Mouse (Mus musculus) kidney, adult 8-10 months (tissue): ENCODE results near the gene Cdc37l1.
"Not testable (repeated sequence)": the region's sequence is repeated elsewhere in the genome, so short reads cannot be mapped to it uniquely, and the experiment has no call there.

Experiments
- DNase-seq, 2 experiments: peaks; one replicate each; pipeline ENCODE4 v3.0.0; 2022

Cdc37l1 gene

DNA sequence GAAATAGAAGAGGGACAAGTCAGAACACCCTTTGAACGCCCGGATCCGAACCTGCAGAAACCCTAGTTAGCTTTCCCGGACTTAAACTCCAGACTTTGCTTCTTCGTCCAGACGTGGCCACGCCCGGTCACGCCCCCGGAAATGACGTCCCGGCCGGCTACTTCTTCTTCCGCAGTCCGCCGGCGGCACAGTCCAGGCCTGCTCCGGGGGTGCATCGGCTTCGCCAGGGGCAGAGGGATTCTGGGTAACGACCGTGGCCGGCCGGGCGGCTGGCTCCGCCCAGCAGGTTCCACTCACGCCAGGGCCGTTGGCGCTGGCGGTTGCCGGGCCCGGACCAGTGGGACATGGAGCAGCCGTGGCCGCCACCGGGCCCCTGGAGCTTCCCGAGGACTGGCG is at the start of gene Cdc37l1:
TSS of gene Cdc37l1 (plus strand) at position 159 of the 396 bp plus-strand sequence.
- peak; percentile 98 to 99 for DNase-seq

DNA sequence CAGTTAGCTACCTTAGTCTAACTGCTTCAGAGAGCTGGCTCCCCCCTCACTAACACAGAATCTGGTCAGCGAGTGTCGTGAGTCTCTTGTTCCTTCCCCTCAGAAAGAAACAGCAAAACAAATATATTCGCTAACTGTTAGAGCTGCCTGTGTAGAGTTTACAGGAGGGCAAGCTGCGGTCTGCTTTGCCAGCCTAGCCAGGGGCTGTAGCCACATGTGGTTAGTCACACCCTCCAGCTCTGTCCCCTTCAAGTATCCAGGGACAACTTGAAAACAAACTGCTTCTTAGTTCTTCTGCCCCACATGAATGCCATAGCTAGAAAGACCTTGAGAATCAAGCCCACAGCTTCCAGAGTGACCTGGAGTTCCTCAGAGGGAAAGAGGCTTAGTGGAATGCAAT is 48.9 kb upstream of the Cdc37l1 start:
- DNase-seq, result no peak

DNA sequence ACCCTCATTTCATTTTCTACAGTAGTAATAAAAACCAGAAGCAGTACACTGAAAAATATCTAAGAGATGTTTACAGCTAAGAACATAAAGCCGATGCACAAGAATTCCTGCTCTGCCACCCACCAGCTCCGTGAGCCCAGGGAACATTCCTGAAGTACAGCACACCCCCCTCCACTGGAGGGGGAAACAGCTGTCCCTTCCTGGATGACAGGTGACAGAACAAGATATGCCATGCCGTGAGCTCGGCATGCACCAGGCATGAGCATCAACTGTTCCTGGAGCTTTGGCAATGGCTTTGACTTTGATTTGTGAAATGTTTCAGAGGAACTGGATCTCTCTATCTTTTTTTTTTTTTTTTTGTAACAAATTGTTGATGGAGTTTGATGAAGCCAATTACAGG is 43.4 kb upstream of the Cdc37l1 start:
- no peak for DNase-seq

GRCm38 (mm10) chr19:28947311-28947710 is 42.8 kb upstream of the Cdc37l1 start:
- DNase-seq, result no peak

DNA sequence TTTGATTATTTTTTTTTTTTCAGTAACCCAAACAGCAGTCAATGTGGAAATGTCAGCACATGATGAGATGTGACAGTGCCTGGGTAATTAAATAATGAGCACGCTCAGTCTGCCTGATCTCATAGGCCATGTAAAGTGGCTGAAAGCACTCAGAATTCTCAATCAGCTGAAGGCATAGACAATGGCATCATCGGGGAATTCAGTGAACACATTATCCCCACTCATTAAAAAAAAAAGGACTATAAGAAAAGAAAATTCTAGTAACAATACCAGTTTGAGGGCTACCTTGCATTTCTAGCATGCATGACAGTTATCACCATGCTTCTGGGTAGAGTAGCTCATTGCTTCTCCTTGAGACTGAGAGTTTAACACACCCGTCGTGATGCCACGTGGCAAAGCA is 38.9 kb upstream of the Cdc37l1 start:
- no peak for DNase-seq

DNA sequence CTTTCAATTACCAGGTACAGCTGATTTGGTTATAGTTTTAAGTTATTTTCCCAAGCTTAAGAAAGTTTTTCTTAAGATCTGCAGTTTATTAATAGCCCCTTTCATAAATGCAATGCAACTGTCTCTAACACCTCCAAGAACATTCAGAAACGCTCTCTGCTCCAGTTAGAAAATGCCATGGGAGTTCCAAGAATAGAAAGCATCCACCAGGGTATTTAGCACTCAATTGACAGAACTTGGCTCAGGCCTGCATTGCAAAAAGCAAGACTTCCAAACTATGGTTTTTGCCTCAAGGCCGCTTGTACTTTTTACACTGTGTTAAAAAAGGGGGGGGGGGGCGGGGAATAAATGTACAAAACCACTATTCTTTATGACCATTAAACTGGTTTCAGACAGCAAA is 27.0 kb upstream of the Cdc37l1 start:
- DNase-seq, result no peak

GRCm38 (mm10) chr19:28963513-28963841 is 26.7 kb upstream of the Cdc37l1 start:
- DNase-seq, result no peak

DNA sequence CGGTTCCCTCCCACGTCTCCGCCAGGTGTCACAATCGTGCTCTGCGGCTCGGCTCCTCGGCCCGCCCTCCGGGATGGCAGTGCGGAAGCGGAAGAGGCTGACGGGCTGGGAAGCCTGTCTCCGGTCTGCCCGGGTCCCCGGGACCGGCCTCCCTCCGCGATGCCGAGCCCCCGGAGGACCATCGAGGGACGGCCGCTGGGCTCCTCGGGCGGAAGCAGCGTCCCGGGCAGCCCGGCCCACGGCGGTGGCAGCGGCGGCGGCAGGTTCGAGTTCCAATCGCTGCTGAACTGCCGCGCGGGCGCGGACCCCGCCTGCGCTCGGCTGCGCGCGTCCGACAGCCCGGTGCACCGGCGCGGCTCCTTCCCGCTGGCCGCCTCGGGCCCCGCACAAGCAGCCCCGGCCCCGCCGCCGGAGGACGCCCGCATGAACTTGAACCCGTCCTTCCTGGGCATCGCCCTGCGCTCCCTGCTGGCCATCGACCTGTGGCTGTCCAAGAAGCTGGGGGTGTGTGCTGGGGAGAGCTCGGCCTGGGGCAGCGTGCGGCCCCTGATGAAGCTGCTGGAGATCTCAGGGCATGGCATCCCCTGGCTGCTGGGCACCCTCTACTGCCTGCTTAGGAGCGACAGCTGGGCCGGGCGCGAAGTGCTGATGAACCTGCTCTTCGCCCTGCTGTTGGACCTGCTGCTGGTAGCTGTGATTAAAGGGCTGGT is 26.2 kb upstream of the Cdc37l1 start, which contains the start of gene Plpp6:
TSS of gene Plpp6 (plus strand) at position 112 of the 710 bp plus-strand sequence.
- peak; percentile 86 to 90 for DNase-seq

- no peak for DNase-seq
Observed at GRCm38 (mm10) chr19:28964552-28964903, 25.6 kb upstream of the Cdc37l1 start.

- no peak for DNase-seq
Observed at GRCm38 (mm10) chr19:28967652-28968051, 22.5 kb upstream of the Cdc37l1 start, which contains the start of gene 4430402I18Rik. Gene 4430402I18Rik, minus strand, starts transcription at chr19:28967800.

DNA sequence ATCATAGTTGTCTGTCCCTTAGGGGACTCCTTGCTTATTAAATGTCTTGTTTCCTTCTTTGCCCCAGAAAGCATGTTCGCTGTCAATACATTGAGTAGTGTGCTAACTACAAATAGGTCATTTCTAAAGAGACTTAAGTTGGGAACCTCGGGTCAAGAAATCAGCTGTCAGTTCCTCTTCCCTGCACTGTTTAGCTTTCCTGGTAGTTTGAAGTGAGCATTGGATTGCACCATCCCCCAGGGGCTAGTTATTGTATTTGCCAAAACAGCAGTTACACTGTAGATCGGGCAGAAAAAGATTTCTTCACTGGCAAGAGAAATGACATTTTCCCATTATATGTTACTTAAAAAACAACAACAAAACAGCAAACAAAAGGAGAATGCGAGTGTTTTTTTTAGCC is 22.0 kb upstream of the Cdc37l1 start:
- DNase-seq, result no peak

DNA sequence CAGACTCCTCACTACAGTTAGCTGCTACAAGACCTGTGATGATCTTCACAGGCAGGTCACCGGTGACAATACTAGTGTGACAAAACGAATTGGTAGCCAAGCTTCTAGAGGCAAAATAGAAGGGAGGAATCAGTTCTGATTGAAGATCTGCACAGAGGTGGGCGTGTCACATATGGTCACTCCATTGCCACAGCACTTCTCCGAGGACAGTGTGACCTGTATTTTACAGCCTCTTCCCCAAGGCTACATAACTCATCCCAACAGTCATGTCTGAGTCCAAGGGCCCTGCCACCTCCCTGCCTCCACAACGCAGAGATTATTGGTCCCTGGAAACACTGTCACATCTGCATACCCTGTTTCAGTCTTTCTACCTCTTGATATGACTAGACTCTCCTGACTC is 20.9 kb upstream of the Cdc37l1 start:
- no peak for DNase-seq

GRCm38 (mm10) chr19:28970251-28970650 is 19.9 kb upstream of the Cdc37l1 start:
- no peak for DNase-seq

DNA sequence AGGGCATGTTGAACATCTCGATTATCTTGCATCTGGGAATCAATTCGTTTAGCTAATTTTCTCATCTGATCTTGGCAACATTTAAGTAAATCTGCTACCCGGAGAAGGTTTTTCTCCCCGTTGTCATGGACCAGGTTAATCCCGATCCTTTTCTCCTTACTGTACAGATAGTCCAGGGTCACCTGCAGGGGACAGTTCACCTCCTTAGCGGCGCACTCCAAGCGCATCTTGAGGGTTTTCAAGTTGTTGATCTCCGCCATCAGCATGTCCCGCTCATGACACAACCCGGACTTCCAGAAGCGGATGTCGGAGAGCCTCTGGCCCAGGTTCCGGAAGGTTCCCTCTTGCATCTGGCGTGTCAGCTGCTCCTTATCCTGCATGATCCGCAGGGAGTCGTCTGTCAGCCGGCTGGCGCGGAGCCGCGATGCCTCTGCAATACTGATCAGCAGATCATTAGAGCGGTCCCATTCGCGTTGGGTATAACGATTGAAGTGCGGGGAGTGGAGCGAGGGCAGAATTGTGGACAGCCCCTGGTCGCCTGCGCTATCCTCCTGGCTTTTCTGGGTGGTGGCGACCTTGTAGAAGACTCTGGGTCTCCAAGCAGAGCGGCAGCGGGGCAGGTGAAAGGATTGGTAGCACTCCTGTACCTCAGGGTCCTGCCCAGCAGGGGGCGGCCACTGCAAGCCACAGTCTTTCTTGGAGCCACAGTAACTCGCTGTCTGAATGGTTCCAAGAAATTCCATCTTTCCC is 15.1 kb upstream of the Cdc37l1 start:
- DNase-seq, result peak; percentile 75 to 91

DNA sequence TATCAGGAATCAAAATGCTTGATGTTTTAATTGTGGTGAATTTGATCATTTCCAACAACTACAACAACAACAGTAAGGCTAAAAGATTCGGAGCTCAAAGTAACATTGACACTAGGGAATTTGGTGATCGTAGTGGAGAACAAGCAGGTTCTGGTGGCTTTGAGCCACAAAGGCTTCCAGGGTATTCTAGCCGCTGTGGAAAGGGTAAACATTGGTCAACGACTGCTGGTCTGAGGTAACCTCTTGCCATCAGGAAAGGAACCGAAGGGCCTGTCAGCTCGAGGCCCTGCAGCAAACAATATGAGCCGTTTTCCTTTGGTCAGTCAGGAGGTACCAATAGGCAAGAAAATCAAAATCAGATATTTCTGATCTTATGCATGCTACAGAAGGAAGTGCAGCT is 7.5 kb upstream of the Cdc37l1 start:
- DNase-seq, result no peak

DNA sequence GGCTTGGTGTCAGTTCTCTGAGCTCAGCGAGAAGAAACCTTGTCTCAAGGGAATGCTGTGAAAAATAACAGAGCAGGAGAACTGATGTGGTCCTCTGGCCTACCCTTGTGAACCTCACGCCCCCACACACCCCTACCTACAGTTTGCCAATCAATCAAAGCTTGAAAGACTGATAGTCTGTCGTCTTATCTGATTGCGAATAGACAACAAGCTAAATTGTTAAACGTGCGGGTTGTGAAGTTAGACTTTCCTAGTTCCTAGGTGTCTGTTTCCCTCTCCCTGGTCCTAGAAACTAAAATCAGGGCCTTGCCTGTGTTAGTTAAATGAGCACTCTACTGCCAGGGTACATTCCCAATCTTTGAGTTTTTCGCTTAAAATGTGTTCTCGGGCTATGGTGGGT is 637 bp upstream of the Cdc37l1 start:
- DNase-seq, result no peak

GRCm38 (mm10) chr19:28990590-28991221 is 554 bp downstream of the Cdc37l1 start:
- peak in 1 of 2 experiments; percentile 45 for DNase-seq

DNA sequence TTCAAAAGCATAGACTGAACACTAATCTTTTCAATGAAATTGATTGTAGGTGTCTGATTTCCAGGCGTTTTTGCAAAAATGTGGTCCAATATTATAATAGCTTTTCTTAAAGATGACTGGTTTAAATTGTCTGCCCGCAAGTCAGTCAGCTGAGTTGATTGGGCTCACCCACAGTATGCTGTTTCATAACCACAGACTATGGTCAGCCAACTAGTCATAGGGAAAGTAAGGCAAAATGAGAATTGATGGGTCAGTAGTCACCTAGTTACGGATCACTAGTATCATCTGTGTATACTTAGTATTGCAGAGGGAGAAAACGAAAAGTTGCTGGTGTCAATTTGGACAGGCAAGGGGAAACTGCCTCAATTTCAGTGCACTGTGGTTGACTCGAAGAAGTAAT is 1.2 kb downstream of the Cdc37l1 start:
- DNase-seq, result no peak

DNA sequence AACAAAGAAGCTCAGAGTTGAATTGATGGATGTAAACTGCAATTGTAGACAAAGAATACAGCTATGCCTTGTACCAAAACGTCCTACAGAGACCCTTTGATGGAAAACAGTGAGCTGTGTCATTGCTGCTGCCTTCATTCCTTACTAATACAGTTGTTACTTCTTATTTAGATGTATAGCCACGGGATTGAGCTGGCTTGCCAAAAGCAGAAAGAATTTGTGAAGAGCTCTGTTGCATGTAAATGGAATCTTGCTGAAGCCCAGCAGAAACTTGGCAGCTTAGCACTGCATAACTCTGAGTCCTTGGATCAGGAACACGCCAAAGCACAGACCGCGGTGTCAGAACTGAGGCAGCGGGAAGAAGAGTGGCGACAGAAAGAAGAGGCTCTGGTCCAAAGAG is 4.7 kb downstream of the Cdc37l1 start:
- DNase-seq, result no peak

DNA sequence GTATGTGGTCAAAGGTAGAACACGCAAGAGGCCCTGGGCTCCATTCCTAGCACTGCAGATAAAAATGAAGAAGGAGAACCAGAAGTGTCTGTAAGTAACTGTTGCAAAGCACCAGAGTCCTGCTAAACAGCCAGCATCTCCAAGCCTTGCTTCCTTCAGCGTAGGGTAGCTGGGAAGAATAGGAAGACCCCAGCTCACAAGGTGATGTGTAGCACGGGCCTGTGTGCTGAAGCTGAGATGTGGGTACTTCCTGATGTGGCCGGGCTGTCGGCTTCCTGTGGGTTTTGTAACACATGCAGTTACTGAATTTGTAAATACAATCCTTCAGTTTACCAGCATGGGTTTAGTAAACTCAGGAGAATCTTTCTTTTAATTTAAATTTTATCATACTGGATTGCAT is 5.2 kb downstream of the Cdc37l1 start:
- DNase-seq, result no peak

DNA sequence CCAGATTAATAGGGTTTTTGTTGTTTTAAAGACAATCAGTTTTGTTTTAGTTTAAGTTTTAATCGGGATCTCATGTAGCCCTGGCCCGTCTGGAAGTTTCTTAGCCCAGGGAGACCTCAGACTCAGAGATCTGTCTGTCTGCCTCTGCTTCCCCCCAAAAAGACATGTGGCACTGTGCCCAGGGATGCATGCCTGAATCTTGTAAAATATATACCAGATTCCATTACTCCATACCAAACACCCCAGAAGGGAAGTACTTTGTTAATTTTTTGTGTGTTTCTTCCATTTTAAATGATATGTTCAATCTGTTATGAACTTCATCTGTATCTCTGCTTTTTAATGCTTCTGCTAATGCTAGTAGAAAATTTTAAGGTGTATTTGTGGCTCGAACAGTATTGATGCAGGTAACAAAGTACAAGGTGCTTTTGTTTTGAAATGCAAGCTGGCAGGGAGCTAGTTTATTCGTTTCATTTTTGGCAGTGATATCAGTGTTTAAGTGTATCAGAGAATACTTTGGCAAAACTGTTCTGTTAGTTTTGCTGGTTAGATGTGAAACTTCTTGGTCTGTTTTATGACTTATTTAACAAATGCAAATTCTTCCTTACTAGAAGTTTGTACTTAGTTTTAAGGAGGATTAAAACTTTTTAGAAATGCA is 8.0 kb downstream of the Cdc37l1 start:
- DNase-seq, result no peak

GRCm38 (mm10) chr19:29000321-29000720 is 10.2 kb downstream of the Cdc37l1 start:
- DNase-seq, result not testable (repeated sequence)

- no peak for DNase-seq
Observed at GRCm38 (mm10) chr19:29008069-29008706, 18.0 kb downstream of the Cdc37l1 start.
